Comparison of ENCODE assay signal across 9 mouse cellular contexts in genomic region chr13:53096615-53097014, GRCm38 (mm10).
A peak's percentile ranks its signal among the peaks of the same experiment; 100 is the strongest.
DNase-seq lines count a peak whose midpoint lies in the region; ATAC-seq and TF ChIP-seq lines count a peak whose summit lies in the region.
"Had no signal": no experiment of that assay in that cellular context is flagged by ENCODE, and none has a peak within 500 bp of the region (broad histone marks: within the 10 kb centered on the region; RNA-seq: fewer than 3 reads in every experiment).

No protein-coding gene starts in this region.

- TF ChIP-seq POLR2A in small intestine, adult 2 months (IDR thresholded peaks at IDR 0.05; ENCODE audit: low read depth, low read length) = no peak

- no peaks in the 10 kb centered on the region for H3K9me3 ChIP-seq in forebrain, postnatal 0 days (ENCODE audit: low read length)
- no peaks in the 10 kb centered on the region for H3K9me3 ChIP-seq in forebrain, embryonic 12.5 days
- H3K9me3 ChIP-seq: hindbrain, embryonic 15.5 days had no signal

- H3K36me3 ChIP-seq in forebrain, postnatal 0 days (ENCODE audit: insufficient read depth) = no peaks in the 10 kb centered on the region
- no peaks in the 10 kb centered on the region for H3K36me3 ChIP-seq in forebrain, embryonic 12.5 days (replicated peaks)
- H3K36me3 ChIP-seq in small intestine, adult 2 months (ENCODE audit: control insufficient read depth, insufficient read depth, low read length) = no peaks in the 10 kb centered on the region
- H3K36me3 ChIP-seq: hindbrain, embryonic 15.5 days had no signal

- intact Hi-C loops in gastrocnemius, postnatal 36 days (cut with DNase I) = loop anchor here (2.0 to 10.0 kb wide), 4 partner anchors 109 to 446 kb away; no protein-coding TSS in a partner anchor

- no peak overlapping the region for H3K4me2 ChIP-seq in forebrain, postnatal 0 days (ENCODE audit: low read depth)
- no peak overlapping the region for H3K4me2 ChIP-seq in forebrain, embryonic 12.5 days
- H3K4me2 ChIP-seq: hindbrain, embryonic 15.5 days had no signal

- ATAC-seq in forebrain, postnatal 0 days = no peak
- no peak for ATAC-seq in forebrain, embryonic 12.5 days (ENCODE audit: low FRiP score)
- ATAC-seq in megakaryocyte-erythroid progenitor cell, adult 5-6 weeks (replicated peaks; ENCODE audit: low FRiP score, low TSS enrichment, poor library complexity, severe bottlenecking) = 0 out of 2 replicates have a peak, but pooled peaks have one; percentile 26

- H3K27ac ChIP-seq in forebrain, postnatal 0 days (ENCODE audit: low read depth, low read length) = no peak overlapping the region
- no peak overlapping the region for H3K27ac ChIP-seq in forebrain, embryonic 12.5 days
- no peak overlapping the region for H3K27ac ChIP-seq in small intestine, adult 2 months (ENCODE audit: insufficient read depth, low read depth, low read length)
- H3K27ac ChIP-seq: hindbrain, embryonic 15.5 days had no signal

- DNase-seq in forebrain, postnatal 0 days = peak; percentile 68
- peak; percentile 66 for DNase-seq in MN1 (ENCODE audit: low spot score)
- peak; percentile 71 for DNase-seq in cerebellum, adult 9-10 months
- peak; percentile 63 to 74 for DNase-seq in gastrocnemius, postnatal 36 days
- DNase-seq in layer of hippocampus, postnatal 14 days (ENCODE audit: low spot score in 2 of 2) = peak; percentile 65 to 79

- peak; percentile 90 for TF ChIP-seq CTCF in forebrain, postnatal 0 days (IDR thresholded peaks at IDR 0.05; ENCODE audit: low read depth)
- peak; percentile 97 for TF ChIP-seq CTCF in small intestine, adult 2 months (IDR thresholded peaks at IDR 0.05; ENCODE audit: extremely low read depth, insufficient read length, insufficient replicate concordance, low read depth, low read length)

- WGBS in forebrain, postnatal 0 days = 21% methylated on average over 8 of the region's 8 CpGs
- WGBS in forebrain, embryonic 12.5 days = 22% methylated on average over 8 of the region's 8 CpGs
- 11% methylated on average over 8 of the region's 8 CpGs for WGBS in small intestine, adult 2 months

- H3K4me1 ChIP-seq in forebrain, postnatal 0 days (ENCODE audit: insufficient read depth) = no peaks in the 10 kb centered on the region
- peaks cover 8% of the 10 kb centered on the region for H3K4me1 ChIP-seq in forebrain, embryonic 12.5 days
- H3K4me1 ChIP-seq in small intestine, adult 2 months (ENCODE audit: control insufficient read depth, insufficient read depth, insufficient read length, low read length) = no peaks in the 10 kb centered on the region

- no peak overlapping the region for H3K4me3 ChIP-seq in forebrain, postnatal 0 days (ENCODE audit: low read depth, low read length)
- no peak overlapping the region for H3K4me3 ChIP-seq in forebrain, embryonic 12.5 days (replicated peaks)
- no peak overlapping the region for H3K4me3 ChIP-seq in small intestine, adult 2 months (ENCODE audit: low read depth, low read length)
- H3K4me3 ChIP-seq: hindbrain, embryonic 15.5 days had no signal

- H3K9ac ChIP-seq in forebrain, postnatal 0 days = no peak overlapping the region
- H3K9ac ChIP-seq in forebrain, embryonic 12.5 days = no peak overlapping the region
- H3K9ac ChIP-seq: hindbrain, embryonic 15.5 days had no signal

- H3K27me3 ChIP-seq in forebrain, postnatal 0 days (ENCODE audit: insufficient read depth, low read length) = no peaks in the 10 kb centered on the region
- peaks cover 15% of the 10 kb centered on the region for H3K27me3 ChIP-seq in forebrain, embryonic 12.5 days
- peaks cover 5% of the 10 kb centered on the region; the same call in 1 of the 2 replicates for H3K27me3 ChIP-seq in small intestine, adult 2 months (ENCODE audit: control insufficient read depth, insufficient read depth, low read length)
- H3K27me3 ChIP-seq: hindbrain, embryonic 15.5 days had no signal
